Mouse (Mus musculus): ENCODE results near the gene Crtc2. TPM values are rescaled to one million over a fixed set of nuclear protein-coding genes. Genes with fewer than 3 reads are reported as not detected.

Crtc2 gene
- polyA plus RNA-seq, 1 experiment from 2014 or later = 14.6 TPM

- no peak for ATAC-seq (replicated peaks; ENCODE audit: low FRiP score)
- Histone ChIP-seq H3K9ac (ENCODE audit: low read length) (peak overlapping the region; percentile 86), H3K9me3 (ENCODE audit: control insufficient read depth, low read length) (no peaks in the 10 kb centered on the region), H3K4me2 (ENCODE audit: low read depth, low read length, severe bottlenecking) (peak overlapping the region; percentile 78), H3K4me1 (replicated peaks; ENCODE audit: control insufficient read depth, insufficient read depth, low read length) (no peaks in the 10 kb centered on the region; the same call in 1 of the 2 replicates), H3K27ac (ENCODE audit: low read depth, low read length) (no peak overlapping the region), H3K4me3 (ENCODE audit: low read depth, low read length) (peak overlapping the region; percentile 73), H3K36me3 (ENCODE audit: control insufficient read depth, insufficient read depth, low read length) (peaks cover 8% of the 10 kb centered on the region; the same call in 1 of the 2 replicates), H3K27me3 (ENCODE audit: control insufficient read depth, insufficient read depth, low read length) (no peaks in the 10 kb centered on the region)
- WGBS = 21% methylated on average over 8 of the region's 8 CpGs
- DNase-seq (ENCODE audit: low spot score) = no peak
Observed at GRCm38 (mm10) chr3:90231075-90231474, 22.9 kb upstream of the Crtc2 start.

GRCm38 (mm10) chr3:90231507-90232333, 22.2 kb upstream of the Crtc2 start, which contains the start of gene Jtb:
Gene Jtb, plus strand, starts transcription at chr3:90231597.
- no peaks in the 10 kb centered on the region; the same call in 1 of the 2 replicates for H3K4me1 ChIP-seq (replicated peaks; ENCODE audit: control insufficient read depth, insufficient read depth, low read length)
- WGBS = under 1% methylated on average over 61 of the region's 61 CpGs
- DNase-seq (ENCODE audit: low spot score) (peak; percentile 95), ATAC-seq (replicated peaks; ENCODE audit: low FRiP score) (peak; percentile 97)
- H3K9me3 ChIP-seq (ENCODE audit: control insufficient read depth, low read length) = no peaks in the 10 kb centered on the region
- H3K36me3 ChIP-seq (ENCODE audit: control insufficient read depth, insufficient read depth, low read length) = peaks cover 8% of the 10 kb centered on the region; the same call in 1 of the 2 replicates
- peak within 1 kb of the TSS; percentile 66 for H3K27ac ChIP-seq (ENCODE audit: low read depth, low read length)
- H3K27me3 ChIP-seq (ENCODE audit: control insufficient read depth, insufficient read depth, low read length) = no peaks in the 10 kb centered on the region
- H3K4me3 ChIP-seq (ENCODE audit: low read depth, low read length) = peak within 1 kb of the TSS; percentile 73
- peak within 1 kb of the TSS; percentile 78 for H3K4me2 ChIP-seq (ENCODE audit: low read depth, low read length, severe bottlenecking)
- H3K9ac ChIP-seq (ENCODE audit: low read length) = peak within 1 kb of the TSS; percentile 86

GRCm38 (mm10) chr3:90241251-90241650, 12.7 kb upstream of the Crtc2 start:
- H3K4me1 ChIP-seq (replicated peaks; ENCODE audit: control insufficient read depth, insufficient read depth, low read length) = peaks cover 4% of the 10 kb centered on the region; the same call in 1 of the 2 replicates
- no peaks in the 10 kb centered on the region for H3K9me3 ChIP-seq (ENCODE audit: control insufficient read depth, low read length)
- 83% methylated on average over 2 of the region's 2 CpGs for WGBS
- no peak overlapping the region for H3K4me3 ChIP-seq (ENCODE audit: low read depth, low read length)
- H3K4me2 ChIP-seq (ENCODE audit: low read depth, low read length, severe bottlenecking) = no peak overlapping the region
- ATAC-seq (replicated peaks; ENCODE audit: low FRiP score) (no peak), DNase-seq (ENCODE audit: low spot score) (no peak)
- no peak overlapping the region for H3K27ac ChIP-seq (ENCODE audit: low read depth, low read length)
- H3K27me3 ChIP-seq (ENCODE audit: control insufficient read depth, insufficient read depth, low read length) = no peaks in the 10 kb centered on the region
- no peak overlapping the region for H3K9ac ChIP-seq (ENCODE audit: low read length)
- H3K36me3 ChIP-seq (ENCODE audit: control insufficient read depth, insufficient read depth, low read length) = no peaks in the 10 kb centered on the region

GRCm38 (mm10) chr3:90241669-90242358, 12.1 kb upstream of the Crtc2 start:
- Histone ChIP-seq H3K9ac (ENCODE audit: low read length) (no peak overlapping the region), H3K27me3 (ENCODE audit: control insufficient read depth, insufficient read depth, low read length) (no peaks in the 10 kb centered on the region), H3K27ac (ENCODE audit: low read depth, low read length) (no peak overlapping the region), H3K9me3 (ENCODE audit: control insufficient read depth, low read length) (no peaks in the 10 kb centered on the region), H3K4me2 (ENCODE audit: low read depth, low read length, severe bottlenecking) (no peak overlapping the region), H3K4me1 (replicated peaks; ENCODE audit: control insufficient read depth, insufficient read depth, low read length) (peaks cover 4% of the 10 kb centered on the region; the same call in 1 of the 2 replicates), H3K4me3 (ENCODE audit: low read depth, low read length) (no peak overlapping the region), H3K36me3 (ENCODE audit: control insufficient read depth, insufficient read depth, low read length) (no peaks in the 10 kb centered on the region)
- WGBS = 87% methylated on average over 10 of the region's 10 CpGs
- DNase-seq (ENCODE audit: low spot score) (no peak), ATAC-seq (replicated peaks; ENCODE audit: low FRiP score) (0 out of 2 replicates have a peak, but pooled peaks have one; percentile 4)

- H3K4me1 ChIP-seq (replicated peaks; ENCODE audit: control insufficient read depth, insufficient read depth, low read length) = peaks cover 6% of the 10 kb centered on the region; the same call in 1 of the 2 replicates
- H3K27ac ChIP-seq (ENCODE audit: low read depth, low read length) = peak within 1 kb of the TSS; percentile 57; the same call in 1 of the 2 replicates
- no peaks in the 10 kb centered on the region for H3K36me3 ChIP-seq (ENCODE audit: control insufficient read depth, insufficient read depth, low read length)
- 2% methylated on average over 19 of the region's 19 CpGs for WGBS
- H3K4me2 ChIP-seq (ENCODE audit: low read depth, low read length, severe bottlenecking) = peak within 1 kb of the TSS; percentile 51
- H3K9ac ChIP-seq (ENCODE audit: low read length) = peak within 1 kb of the TSS; percentile 30
- H3K9me3 ChIP-seq (ENCODE audit: control insufficient read depth, low read length) = no peaks in the 10 kb centered on the region
- peak within 1 kb of the TSS; percentile 29 for H3K4me3 ChIP-seq (ENCODE audit: low read depth, low read length)
- DNase-seq (ENCODE audit: low spot score) (peak; percentile 81), ATAC-seq (replicated peaks; ENCODE audit: low FRiP score) (peak; percentile 80)
- no peaks in the 10 kb centered on the region for H3K27me3 ChIP-seq (ENCODE audit: control insufficient read depth, insufficient read depth, low read length)
Observed at GRCm38 (mm10) chr3:90242984-90243775, 10.8 kb upstream of the Crtc2 start, which contains the start of gene Creb3l4. Gene Creb3l4, minus strand, starts transcription at chr3:90243512.

GRCm38 (mm10) chr3:90245406-90245805, 8.6 kb upstream of the Crtc2 start:
- no peak overlapping the region for H3K4me2 ChIP-seq (ENCODE audit: low read depth, low read length, severe bottlenecking)
- 75% methylated on average over 2 of the region's 2 CpGs for WGBS
- H3K9ac ChIP-seq (ENCODE audit: low read length) = no peak overlapping the region
- H3K4me1 ChIP-seq (replicated peaks; ENCODE audit: control insufficient read depth, insufficient read depth, low read length) = peaks cover 11% of the 10 kb centered on the region
- no peaks in the 10 kb centered on the region for H3K36me3 ChIP-seq (ENCODE audit: control insufficient read depth, insufficient read depth, low read length)
- H3K4me3 ChIP-seq (ENCODE audit: low read depth, low read length) = no peak overlapping the region
- ATAC-seq (replicated peaks; ENCODE audit: low FRiP score) = no peak
- no peaks in the 10 kb centered on the region for H3K27me3 ChIP-seq (ENCODE audit: control insufficient read depth, insufficient read depth, low read length)
- no peak for DNase-seq (ENCODE audit: low spot score)
- H3K9me3 ChIP-seq (ENCODE audit: control insufficient read depth, low read length) = no peaks in the 10 kb centered on the region
- no peak overlapping the region for H3K27ac ChIP-seq (ENCODE audit: low read depth, low read length)

- DNase-seq (ENCODE audit: low spot score) (no peak), ATAC-seq (replicated peaks; ENCODE audit: low FRiP score) (peak; percentile 14)
- H3K27me3 ChIP-seq (ENCODE audit: control insufficient read depth, insufficient read depth, low read length) = no peaks in the 10 kb centered on the region
- peak overlapping the region; percentile 74 for H3K27ac ChIP-seq (ENCODE audit: low read depth, low read length)
- peak overlapping the region; percentile 50 for H3K4me2 ChIP-seq (ENCODE audit: low read depth, low read length, severe bottlenecking)
- H3K9me3 ChIP-seq (ENCODE audit: control insufficient read depth, low read length) = no peaks in the 10 kb centered on the region
- H3K9ac ChIP-seq (ENCODE audit: low read length) = peak overlapping the region; percentile 51
- WGBS = 0% methylated on average over 3 of the region's 3 CpGs
- peaks cover 11% of the 10 kb centered on the region for H3K4me1 ChIP-seq (replicated peaks; ENCODE audit: control insufficient read depth, insufficient read depth, low read length)
- H3K4me3 ChIP-seq (ENCODE audit: low read depth, low read length) = peak overlapping the region; percentile 55
- no peaks in the 10 kb centered on the region; the same call in 1 of the 2 replicates for H3K36me3 ChIP-seq (ENCODE audit: control insufficient read depth, insufficient read depth, low read length)
Observed at GRCm38 (mm10) chr3:90247630-90247959, 6.4 kb upstream of the Crtc2 start.

Data from forebrain, embryonic 11.5 days (tissue).